Mouse (Mus musculus): ENCODE results near the gene Zscan2.

Gene Zscan2

GRCm38 (mm10) chr7:80919647-80920008, 58.9 kb downstream of the Zscan2 start:
- DNase-seq (ENCODE audit: low read depth, low spot score), result no peak

DNA sequence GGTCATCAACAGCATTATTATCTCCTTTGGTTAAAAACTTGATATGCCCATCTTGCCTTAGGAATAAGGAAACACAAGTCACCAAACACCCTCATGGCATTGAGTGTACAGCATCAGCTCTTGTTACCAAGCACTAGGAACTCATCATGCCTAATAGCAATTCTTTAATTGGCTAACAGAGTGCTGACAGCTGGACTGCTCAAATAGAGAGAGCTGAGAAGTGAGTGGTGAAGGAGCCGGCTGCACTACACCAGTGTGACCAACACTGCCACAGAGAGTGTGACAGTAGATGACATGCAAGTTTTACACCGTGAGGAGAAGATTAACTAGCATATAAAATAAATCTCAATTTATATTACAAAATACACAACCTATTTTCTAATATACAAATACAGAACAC, 62.4 kb downstream of the Zscan2 start:
- no peak for DNase-seq (ENCODE audit: low read depth, low spot score)

Data from mesoderm, embryonic 11.5 days (tissue).